Mouse (Mus musculus) midbrain, embryonic 15.5 days (tissue): ENCODE measurements around the gene Mpo. TPM values are rescaled to one million over a fixed set of nuclear protein-coding genes. Genes with fewer than 3 reads are reported as not detected.

Experiments used
- ATAC-seq: fragments of 200-750 bp; cut with Nextera tagmentation; replicated peaks from 2 replicates; pipeline ENCODE4 v1.8.0; 2017; ENCODE audit warnings: moderate TSS enrichment
- H3K27ac ChIP-seq: fragments of 300-500 bp; sonication (generic); 2 replicates; pipeline ENCODE4 v1.5.1; 2015; ENCODE audit warnings: mild to moderate bottlenecking, inconsistent platforms
- H3K27me3 ChIP-seq: fragments of 300-500 bp; sonication (generic); replicated peaks from 2 replicates; pipeline ENCODE4 v1.6.1; 2015; ENCODE audit warnings: inconsistent platforms
- H3K36me3 ChIP-seq: fragments of 300-500 bp; sonication (generic); replicated peaks from 2 replicates; pipeline ENCODE4 v1.6.1; 2015; ENCODE audit warnings: inconsistent platforms
- H3K4me1 ChIP-seq: fragments of 300-500 bp; sonication (generic); 2 replicates; pipeline ENCODE4 v1.6.1; 2015; ENCODE audit warnings: inconsistent platforms
- H3K4me2 ChIP-seq: fragments of 300-500 bp; sonication (generic); 2 replicates; pipeline ENCODE4 v1.6.1; 2015; ENCODE audit warnings: inconsistent platforms, mild to moderate bottlenecking, moderate library complexity
- H3K4me3 ChIP-seq: fragments of 300-500 bp; sonication (generic); 2 replicates; pipeline ENCODE4 v1.5.1; 2015; ENCODE audit warnings: mild to moderate bottlenecking, inconsistent platforms
- H3K9ac ChIP-seq: fragments of 300-500 bp; sonication (generic); 2 replicates; pipeline ENCODE4 v1.6.1; 2015; ENCODE audit warnings: mild to moderate bottlenecking, inconsistent platforms
- H3K9me3 ChIP-seq: fragments of 300-500 bp; sonication (generic); 2 replicates; pipeline ENCODE4 v1.6.1; 2016; ENCODE audit warnings: inconsistent platforms
- WGBS: fragments of 180-500 bp; shearing (Covaris S2); methylation state at CpG from one replicate; pipeline ENCODE4 v1.1.7; 2015; ENCODE audit warnings: mixed read lengths; 5-methylcytosine and 5-hydroxymethylcytosine counted together
- microRNA counts: library from miRNA; unstranded; fragments of <30 nt; microRNA quantifications from one replicate; lab custom pipeline; 2016
- microRNA-seq: library from miRNA; unstranded; fragments of <30 nt; microRNA quantifications from one replicate; pipeline ENCODE4, GENCODE M21; 2016
- polyA plus RNA-seq: library from polyadenylated mRNA; unstranded; fragments of >200 nt; fragmentation: Nextera tagmentation; extraction: Ambion mirVana; gene quantifications from 2 replicates; pipeline ENCODE4 v1.2.1, GENCODE M21; 2015

Mpo gene
- polyA plus RNA-seq, 1 experiment from 2014 or later, result 0.12 TPM

- ATAC-seq, result no peak
- Histone ChIP-seq H3K4me3 (no peak overlapping the region), H3K4me1 (peaks cover 7% of the 10 kb centered on the region), H3K9ac (no peak overlapping the region), H3K4me2 (no peak overlapping the region), H3K9me3 (no peaks in the 10 kb centered on the region), H3K27ac (no peak overlapping the region), H3K36me3 (no peaks in the 10 kb centered on the region), H3K27me3 (no peaks in the 10 kb centered on the region)
- 42% methylated on average over 5 of the region's 5 CpGs for WGBS
These were observed 28.1 kb downstream of the Mpo start for GRCm38 (mm10) chr11:87821502-87821901.

GRCm38 (mm10) chr11:87828239-87828900 is 35.0 kb downstream of the Mpo start, which contains the start of gene Lpo:
Gene Lpo, minus strand, starts transcription at chr11:87828289.
- Histone ChIP-seq H3K4me1 (peaks cover 10% of the 10 kb centered on the region), H3K9ac (no peak within 1 kb of the TSS), H3K36me3 (no peaks in the 10 kb centered on the region), H3K27me3 (no peaks in the 10 kb centered on the region), H3K4me2 (no peak within 1 kb of the TSS), H3K27ac (no peak within 1 kb of the TSS), H3K9me3 (no peaks in the 10 kb centered on the region), H3K4me3 (no peak within 1 kb of the TSS)
- whole genome bisulfite sequencing, result 15% methylated on average over 10 of the region's 10 CpGs
- no peak for ATAC-seq

- WGBS, result 94% methylated on average over 8 of the region's 8 CpGs
These were observed 47.3 kb downstream of the Mpo start for GRCm38 (mm10) chr11:87840676-87841075.

GRCm38 (mm10) chr11:87841436-87841835 is 48.1 kb downstream of the Mpo start:
- Histone ChIP-seq H3K27ac (no peak overlapping the region), H3K4me2 (no peak overlapping the region), H3K27me3 (no peaks in the 10 kb centered on the region), H3K4me1 (no peaks in the 10 kb centered on the region), H3K9ac (no peak overlapping the region), H3K9me3 (no peaks in the 10 kb centered on the region), H3K4me3 (no peak overlapping the region), H3K36me3 (no peaks in the 10 kb centered on the region)
- WGBS, result 92% methylated on average over 3 of the region's 3 CpGs
- ATAC-seq, result no peak

More at GRCm38 (mm10) chr11:87840676-87841075, 47.3 kb downstream of the Mpo start:
- H3K27ac ChIP-seq, result no peak overlapping the region
- H3K36me3 ChIP-seq, result no peaks in the 10 kb centered on the region
- no peaks in the 10 kb centered on the region for H3K27me3 ChIP-seq
- H3K4me1 ChIP-seq, result no peaks in the 10 kb centered on the region
- H3K9me3 ChIP-seq, result no peaks in the 10 kb centered on the region
- no peak overlapping the region for H3K4me3 ChIP-seq
- H3K4me2 ChIP-seq, result no peak overlapping the region
- ATAC-seq, result no peak
- no peak overlapping the region for H3K9ac ChIP-seq

- H3K4me1 ChIP-seq, result no peaks in the 10 kb centered on the region
- ATAC-seq, result no peak
- no peak overlapping the region for H3K27ac ChIP-seq
- no peak overlapping the region for H3K9ac ChIP-seq
- H3K4me2 ChIP-seq, result no peak overlapping the region
- no peaks in the 10 kb centered on the region for H3K27me3 ChIP-seq
- WGBS, result 79% methylated on average over 12 of the region's 12 CpGs
- no peak overlapping the region for H3K4me3 ChIP-seq
- H3K9me3 ChIP-seq, result no peaks in the 10 kb centered on the region
- no peaks in the 10 kb centered on the region for H3K36me3 ChIP-seq
These were observed 53.7 kb downstream of the Mpo start for GRCm38 (mm10) chr11:87846968-87847600.

- 72% methylated on average over 6 of the region's 6 CpGs for WGBS
- no peak for ATAC-seq
These were observed 54.5 kb downstream of the Mpo start for GRCm38 (mm10) chr11:87847884-87848283.

GRCm38 (mm10) chr11:87852690-87853596 is 59.6 kb downstream of the Mpo start, which contains the start of gene Mks1:
Gene Mks1, plus strand, starts transcription at chr11:87853215.
- Histone ChIP-seq H3K4me2 (peak within 1 kb of the TSS; percentile 64), H3K9ac (peak within 1 kb of the TSS; percentile 52), H3K36me3 (0 out of 2 replicates have a peak, but pooled peaks cover 4% of the 10 kb centered on the region), H3K27ac (peak within 1 kb of the TSS; percentile 81), H3K4me1 (peaks cover 9% of the 10 kb centered on the region), H3K9me3 (no peaks in the 10 kb centered on the region), H3K4me3 (peak within 1 kb of the TSS; percentile 63), H3K27me3 (no peaks in the 10 kb centered on the region)
- ATAC-seq, result peak; percentile 95
- whole genome bisulfite sequencing, result 3% methylated on average over 40 of the region's 40 CpGs

More at GRCm38 (mm10) chr11:87847884-87848283, 54.5 kb downstream of the Mpo start:
- H3K36me3 ChIP-seq, result no peaks in the 10 kb centered on the region
- no peak overlapping the region for H3K27ac ChIP-seq
- H3K4me3 ChIP-seq, result no peak overlapping the region
- H3K4me2 ChIP-seq, result no peak overlapping the region
- H3K9me3 ChIP-seq, result no peaks in the 10 kb centered on the region
- 0 out of 2 replicates have a peak, but pooled peaks cover 3% of the 10 kb centered on the region for H3K4me1 ChIP-seq
- no peaks in the 10 kb centered on the region for H3K27me3 ChIP-seq
- H3K9ac ChIP-seq, result no peak overlapping the region

- Histone ChIP-seq H3K27me3 (no peaks in the 10 kb centered on the region), H3K9me3 (no peaks in the 10 kb centered on the region), H3K4me3 (peak overlapping the region; percentile 63), H3K9ac (peak overlapping the region; percentile 52), H3K4me2 (peak overlapping the region; percentile 64), H3K36me3 (0 out of 2 replicates have a peak, but pooled peaks cover 4% of the 10 kb centered on the region), H3K27ac (peak overlapping the region; percentile 81), H3K4me1 (peaks cover 9% of the 10 kb centered on the region)
- 29% methylated on average over 8 of the region's 8 CpGs for WGBS
- peak; percentile 58 for ATAC-seq
These were observed 60.2 kb downstream of the Mpo start for GRCm38 (mm10) chr11:87853597-87853954.

MicroRNA genes within 50 kb of the gene (microRNA counts, 519-probe panel; counts per million panel counts)
- microRNA mmu-miR-142-3p (lab: Ali Mortazavi, UCI), result 2,958 counts per million, percentile 66 among the panel's probes with 10 or more counts
- microRNA mmu-miR-142-5p (lab: Ali Mortazavi, UCI), result 3,625 counts per million, percentile 82 among the panel's probes with 10 or more counts

Small RNAs within 50 kb of the gene (microRNA-seq; reads per million reads assigned to microRNA genes)
- gene Mir142 (not detected), gene Mir142b (not detected)

Other genes starting within 250 kb of the Mpo start
- gene Gm11492, start 226.9 kb upstream of the Mpo start, polyA plus RNA-seq, result not detected in 2 replicates
- gene Sept4, start 224.7 kb upstream of the Mpo start, polyA plus RNA-seq, result 28.2 and 28.4 TPM in 2 replicates
- 57.2 and 59.8 TPM in 2 replicates for gene Mtmr4, start 201.4 kb upstream of the Mpo start, polyA plus RNA-seq
- gene Hsf5, start 176.4 kb upstream of the Mpo start, polyA plus RNA-seq, result 0.37 and 0.61 TPM in 2 replicates
- gene Rnf43, start 130.9 kb upstream of the Mpo start, polyA plus RNA-seq, result 0.83 and 1.2 TPM in 2 replicates
- gene Supt4a, start 56.0 kb upstream of the Mpo start, polyA plus RNA-seq, result 136 and 137 TPM in 2 replicates
- gene Tspoap1, start 33.0 kb upstream of the Mpo start, polyA plus RNA-seq, result 65.8 and 72.5 TPM in 2 replicates
- 1.5 and 1.8 TPM in 2 replicates for gene Lpo, start 34.7 kb downstream of the Mpo start, polyA plus RNA-seq
- gene Mks1, start 59.6 kb downstream of the Mpo start, polyA plus RNA-seq, result 12.1 and 12.8 TPM in 2 replicates
- gene Epx, start 82.0 kb downstream of the Mpo start, polyA plus RNA-seq, result 0.36 TPM in 2 replicates
- not detected in 2 replicates for gene Olfr462, start 98.7 kb downstream of the Mpo start, polyA plus RNA-seq
- not detected in 2 replicates for gene Olfr463, start 103.8 kb downstream of the Mpo start, polyA plus RNA-seq
- gene Olfr464, start 127.4 kb downstream of the Mpo start, polyA plus RNA-seq, result 0.14 and 0.25 TPM in 2 replicates
- gene Dynll2, start 194.0 kb downstream of the Mpo start, polyA plus RNA-seq, result 65.3 and 65.8 TPM in 2 replicates